Comparison of ENCODE assay signal across 10 mouse cellular contexts in the genomic region with DNA sequence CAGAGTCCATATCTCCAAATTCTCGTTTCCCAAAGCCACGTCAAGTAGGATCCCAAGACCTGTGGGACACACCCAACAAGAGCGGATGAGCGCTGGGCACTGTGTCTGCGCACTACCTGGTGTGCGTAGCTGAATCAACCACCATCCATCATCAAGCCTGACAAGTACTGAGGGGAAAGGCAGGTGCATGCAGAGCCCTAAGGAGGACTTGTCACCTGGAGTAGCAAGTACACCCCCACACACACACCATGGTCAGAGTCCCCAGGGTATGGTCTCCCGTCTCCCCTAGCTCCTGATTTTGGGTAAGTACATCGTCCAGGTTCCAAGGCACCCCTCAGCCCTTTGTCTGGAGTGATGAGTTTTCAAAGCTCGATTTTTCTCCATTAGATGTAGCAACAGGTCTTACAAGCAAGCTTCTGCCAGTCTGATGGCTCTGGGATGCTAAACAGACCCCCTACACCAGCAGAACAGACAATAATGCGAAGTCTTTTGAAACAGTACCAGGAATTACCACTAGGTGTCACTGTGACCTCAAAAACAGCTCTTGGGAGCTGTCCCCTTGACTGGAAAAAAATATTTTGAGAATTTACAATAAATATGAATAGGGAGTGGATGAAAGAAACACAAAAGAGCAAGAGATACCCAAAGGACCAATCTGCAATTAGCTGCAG. TPM values are rescaled to one million over a fixed set of nuclear protein-coding genes. Genes with fewer than 3 reads are reported as not detected.
A peak's percentile ranks its signal among the peaks of the same experiment; 100 is the strongest.
DNase-seq lines count a peak whose midpoint lies in the region; ATAC-seq and TF ChIP-seq lines count a peak whose summit lies in the region.
"Had no signal": no experiment of that assay in that cellular context is flagged by ENCODE, and none has a peak within 500 bp of the region (broad histone marks: within the 10 kb centered on the region; RNA-seq: fewer than 3 reads in every experiment).

No protein-coding gene starts in this region.

- H3K4me3 ChIP-seq in hindbrain, embryonic 13.5 days = no peak overlapping the region
- H3K4me3 ChIP-seq in stomach, postnatal 0 days (ENCODE audit: low read depth, low read length) = no peak overlapping the region
- H3K4me3 ChIP-seq: erythroblast, embryonic 14.5 days; neural tube, embryonic 12.5 days had no signal

- peak; percentile 96 for TF ChIP-seq CTCF in stomach, postnatal 0 days (IDR thresholded peaks at IDR 0.05; ENCODE audit: low read depth)

- no peaks in the 10 kb centered on the region for H3K9me3 ChIP-seq in hindbrain, embryonic 13.5 days
- no peaks in the 10 kb centered on the region for H3K9me3 ChIP-seq in stomach, postnatal 0 days (ENCODE audit: control insufficient read depth, low read length)
- H3K9me3 ChIP-seq: neural tube, embryonic 12.5 days had no signal

- H3K27ac ChIP-seq in hindbrain, embryonic 13.5 days = no peak overlapping the region
- no peak overlapping the region for H3K27ac ChIP-seq in stomach, postnatal 0 days (replicated peaks)
- H3K27ac ChIP-seq: neural tube, embryonic 12.5 days had no signal

- peak; percentile 72 for ATAC-seq in hindbrain, embryonic 13.5 days (ENCODE audit: low FRiP score)
- ATAC-seq in stomach, postnatal 0 days (ENCODE audit: low FRiP score, low TSS enrichment) = peak; percentile 34; the same call in 1 of the 2 replicates

- 64% methylated on average over 10 of the region's 10 CpGs for WGBS in hindbrain, embryonic 13.5 days
- WGBS in stomach, postnatal 0 days = 55% methylated on average over 10 of the region's 10 CpGs

- peak; percentile 68 for DNase-seq in layer of hippocampus, adult 9-10 months (ENCODE audit: low spot score)
- no peak for DNase-seq in layer of hippocampus, adult 8-10 months (ENCODE audit: low spot score in 2 of 2)
- peak; percentile 60 for DNase-seq in MEL-GATA-1-ER (ENCODE audit: extremely low read depth, low read depth)
- peak; percentile 44 for DNase-seq in cerebellum, adult 9-11 months
- DNase-seq in lung, postnatal 10 days = peak; percentile 84
- DNase-seq in stomach, postnatal 0 days (ENCODE audit: low spot score) = no peak
- no peak for DNase-seq in right cerebral cortex, postnatal 25 days

- H3K4me1 ChIP-seq in hindbrain, embryonic 13.5 days (replicated peaks) = no peaks in the 10 kb centered on the region
- no peaks in the 10 kb centered on the region for H3K4me1 ChIP-seq in stomach, postnatal 0 days (replicated peaks; ENCODE audit: control insufficient read depth, insufficient read depth)
- H3K4me1 ChIP-seq: neural tube, embryonic 12.5 days had no signal

- TF ChIP-seq EP300 in stomach, postnatal 0 days (optimal IDR thresholded peaks at IDR 0.05) = no peak

- no peaks in the 10 kb centered on the region for H3K36me3 ChIP-seq in hindbrain, embryonic 13.5 days
- no peaks in the 10 kb centered on the region for H3K36me3 ChIP-seq in stomach, postnatal 0 days (ENCODE audit: control insufficient read depth, insufficient read depth, low read length)
- H3K36me3 ChIP-seq: neural tube, embryonic 12.5 days had no signal

- H3K4me2 ChIP-seq in hindbrain, embryonic 13.5 days = no peak overlapping the region
- H3K4me2 ChIP-seq in stomach, postnatal 0 days (replicated peaks; ENCODE audit: low read depth) = no peak overlapping the region
- H3K4me2 ChIP-seq: neural tube, embryonic 12.5 days had no signal

- H3K27me3 ChIP-seq in hindbrain, embryonic 13.5 days = no peaks in the 10 kb centered on the region
- no peaks in the 10 kb centered on the region for H3K27me3 ChIP-seq in stomach, postnatal 0 days (ENCODE audit: control insufficient read depth, insufficient read depth, low read length)
- H3K27me3 ChIP-seq: neural tube, embryonic 12.5 days had no signal

- H3K9ac ChIP-seq in hindbrain, embryonic 13.5 days = no peak overlapping the region
- no peak overlapping the region for H3K9ac ChIP-seq in stomach, postnatal 0 days (ENCODE audit: low read length)
- H3K9ac ChIP-seq: neural tube, embryonic 12.5 days had no signal

RNA-seq across cellular contexts. Expression of gene Mtss1l, which starts 28.4 kb away (rescaled TPM):
- total RNA-seq in layer of hippocampus, adult 8-10 months (2022) = 100 to 1,000 TPM; 209 to 246 (median 223) TPM
- polyA plus RNA-seq in hindbrain, embryonic 13.5 days (2015; fragmentation: Nextera tagmentation; extraction: Ambion mirVana) = 19.0 and 20.4 TPM in 2 replicates
- polyA plus RNA-seq in stomach, postnatal 0 days (2015; fragmentation: Nextera tagmentation; extraction: Ambion mirVana) = 5.7 and 7.5 TPM in 2 replicates

RNA-seq across cellular contexts. Expression of gene Il34, which starts 56.1 kb away (rescaled TPM):
- 10 to 100 TPM; 57.8 to 86.8 (median 69.6) TPM for total RNA-seq in layer of hippocampus, adult 8-10 months (2022)
- 2.7 and 2.8 TPM in 2 replicates for polyA plus RNA-seq in hindbrain, embryonic 13.5 days (2015; fragmentation: Nextera tagmentation; extraction: Ambion mirVana)
- polyA plus RNA-seq in stomach, postnatal 0 days (2015; fragmentation: Nextera tagmentation; extraction: Ambion mirVana) = 5.0 and 6.4 TPM in 2 replicates
- polyA plus RNA-seq: erythroblast, embryonic 14.5 days had no signal

Comparison
In these comparisons a context has a peak if more than half of its experiments do, and no peak if none do; other contexts are left out.
1. DNase-seq: peak in layer of hippocampus, adult 9-10 months (single experiment), MEL-GATA-1-ER (single experiment), cerebellum, adult 9-11 months (single experiment) and lung, postnatal 10 days (single experiment); none in layer of hippocampus, adult 8-10 months (0 of 2), stomach, postnatal 0 days (single experiment) and right cerebral cortex, postnatal 25 days (single experiment).